Mouse (Mus musculus) stomach, embryonic 15.5 days (tissue): ENCODE results near the gene Chmp5. TPM values are rescaled to one million over a fixed set of nuclear protein-coding genes. Genes with fewer than 3 reads are reported as not detected.

Experiments
- ATAC-seq: fragments of 200-750 bp; cut with Nextera tagmentation; 2 replicates; pipeline ENCODE4 v1.8.0; 2017; ENCODE audit warnings: low read depth, moderate number of reproducible peaks, moderate TSS enrichment; ENCODE audit not compliant: insufficient read depth, low FRiP score
- H3K27ac ChIP-seq: fragments of 300-500 bp; sonication (generic); 2 replicates; pipeline ENCODE4 v1.5.1; 2015; ENCODE audit warnings: mild to moderate bottlenecking, inconsistent platforms
- H3K27me3 ChIP-seq: fragments of 300-500 bp; sonication (generic); replicated peaks from 2 replicates; pipeline ENCODE4 v1.6.1; 2015; ENCODE audit warnings: inconsistent platforms
- H3K36me3 ChIP-seq: fragments of 300-500 bp; sonication (generic); 2 replicates; pipeline ENCODE4 v1.6.1; 2015; ENCODE audit warnings: inconsistent platforms
- H3K4me1 ChIP-seq: fragments of 300-500 bp; sonication (generic); 2 replicates; pipeline ENCODE4 v1.6.1; 2015; ENCODE audit warnings: inconsistent platforms
- H3K4me2 ChIP-seq: fragments of 300-500 bp; sonication (generic); 2 replicates; pipeline ENCODE4 v1.6.1; 2015; ENCODE audit warnings: mild to moderate bottlenecking, inconsistent platforms
- H3K4me3 ChIP-seq: fragments of 300-500 bp; sonication (generic); replicated peaks from 2 replicates; pipeline ENCODE4 v1.5.1; 2015; ENCODE audit warnings: inconsistent platforms
- H3K9ac ChIP-seq: fragments of 300-500 bp; sonication (generic); 2 replicates; pipeline ENCODE4 v1.6.1; 2015; ENCODE audit warnings: inconsistent platforms
- H3K9me3 ChIP-seq: fragments of 300-500 bp; sonication (generic); 2 replicates; pipeline ENCODE4 v1.6.1; 2016; ENCODE audit warnings: inconsistent platforms
- WGBS: fragments of 180-500 bp; shearing (Covaris S2); methylation state at CpG from one replicate; pipeline ENCODE4 v1.1.7; 2015; 5-methylcytosine and 5-hydroxymethylcytosine counted together
- polyA plus RNA-seq: library from polyadenylated mRNA; unstranded; fragments of >200 nt; fragmentation: Nextera tagmentation; extraction: Ambion mirVana; gene quantifications from 2 replicates; pipeline ENCODE4 v1.2.1, GENCODE M21; 2015

Chmp5 gene
- 103 and 108 TPM in 2 replicates for polyA plus RNA-seq

DNA sequence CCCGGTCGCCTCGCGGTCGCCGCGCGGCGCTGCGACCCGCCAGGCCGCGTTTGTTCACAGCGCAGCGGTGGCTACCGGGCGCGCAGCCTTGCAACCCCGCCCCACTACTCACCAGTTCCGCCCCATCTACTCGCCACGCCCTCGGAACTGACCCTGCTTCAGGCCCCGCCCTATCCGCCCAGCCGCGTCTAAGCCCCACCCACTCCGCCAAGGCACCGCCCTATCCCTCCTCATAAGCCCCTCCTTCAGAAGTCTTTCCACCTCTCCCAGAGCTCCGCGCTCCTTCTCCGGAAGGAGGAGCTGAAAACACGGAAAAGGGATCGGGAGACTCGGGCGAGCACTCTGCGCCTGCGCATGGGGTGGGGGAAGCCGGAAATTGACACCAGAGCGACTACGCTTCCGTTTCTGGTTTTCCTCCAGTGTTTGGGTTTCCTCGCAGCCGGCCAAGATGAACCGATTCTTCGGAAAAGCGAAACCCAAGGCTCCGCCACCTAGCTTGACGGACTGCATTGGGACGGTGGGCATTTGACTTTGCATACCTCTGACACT, at the start of gene Chmp5, which contains the start of gene Bag1:
Chmp5 (plus strand) TSS at position 248 of the 549 bp plus-strand sequence.
Bag1 (minus strand) TSS at position 135 of the 549 bp plus-strand sequence.
- Histone ChIP-seq H3K36me3 (peaks cover 20% of the 10 kb centered on the region), H3K4me1 (peaks cover 17% of the 10 kb centered on the region), H3K27ac (peak within 1 kb of the TSS; percentile 91), H3K4me2 (peak within 1 kb of the TSS; percentile 84), H3K9ac (peak within 1 kb of the TSS; percentile 90), H3K9me3 (no peaks in the 10 kb centered on the region), H3K27me3 (no peaks in the 10 kb centered on the region), H3K4me3 (peak within 1 kb of the TSS; percentile 98)
- ATAC-seq: peak; percentile 99
- WGBS: 0% methylated on average over 46 of the region's 50 CpGs

DNA sequence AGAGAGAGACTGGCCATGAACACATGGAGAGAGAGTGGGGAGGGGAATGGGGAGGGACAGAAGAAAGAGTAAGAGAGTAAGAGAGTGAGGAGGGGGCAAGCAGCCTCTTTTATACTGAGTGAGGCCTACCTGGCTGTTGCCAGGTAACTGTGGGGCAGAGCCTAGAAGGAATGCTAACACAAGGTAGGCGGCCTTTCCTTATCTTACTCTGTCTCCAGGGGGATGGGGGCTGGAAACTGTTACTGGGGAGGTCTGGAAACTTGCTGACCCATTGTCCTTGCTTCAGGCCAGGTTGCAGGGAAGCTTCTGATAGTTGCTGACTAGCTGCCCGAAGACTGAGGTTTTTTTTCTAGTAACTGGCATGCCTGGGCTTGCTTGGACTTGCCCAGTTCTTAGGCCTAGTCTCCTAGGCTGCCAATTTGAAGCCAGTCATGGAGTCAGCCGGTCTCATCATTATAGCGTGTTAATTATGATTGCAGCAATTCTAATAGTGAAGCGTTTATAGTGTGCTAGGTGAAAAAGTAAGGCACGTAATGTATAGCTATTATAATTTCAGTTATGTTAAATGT, 49.6 kb upstream of the Chmp5 start:
- H3K36me3 ChIP-seq: no peaks in the 10 kb centered on the region
- WGBS: 73% methylated on average over 6 of the region's 6 CpGs
- H3K4me3 ChIP-seq: no peak overlapping the region
- no peaks in the 10 kb centered on the region for H3K27me3 ChIP-seq
- ATAC-seq: peak; percentile 57; the same call in 1 of the 2 replicates
- peak overlapping the region; percentile 1; the same call in 1 of the 2 replicates for H3K27ac ChIP-seq
- no peak overlapping the region for H3K9ac ChIP-seq
- H3K4me2 ChIP-seq: no peak overlapping the region
- H3K4me1 ChIP-seq: 0 out of 2 replicates have a peak, but pooled peaks cover 3% of the 10 kb centered on the region
- H3K9me3 ChIP-seq: no peaks in the 10 kb centered on the region

DNA sequence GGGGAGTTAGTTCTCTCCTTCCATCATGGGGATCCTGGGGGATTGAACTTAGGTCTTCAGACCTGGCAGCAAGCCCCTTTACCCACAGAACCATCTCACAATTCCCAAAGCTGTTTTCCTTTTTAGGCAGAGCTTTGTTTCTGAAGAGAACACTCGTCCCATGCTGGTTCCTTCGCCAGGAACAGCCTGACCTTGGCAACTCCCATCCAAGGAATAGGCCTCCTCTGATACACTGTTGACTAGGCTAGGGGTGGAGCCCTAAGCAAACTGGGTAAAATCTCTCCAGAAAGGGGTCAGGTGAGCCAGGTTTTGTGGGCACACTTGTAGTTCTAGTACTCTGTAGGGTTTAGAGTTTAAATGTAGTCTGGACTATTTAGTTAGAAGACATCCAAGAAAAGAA, 48.9 kb upstream of the Chmp5 start:
- Histone ChIP-seq H3K4me3 (no peak overlapping the region), H3K9me3 (no peaks in the 10 kb centered on the region), H3K36me3 (no peaks in the 10 kb centered on the region), H3K4me2 (no peak overlapping the region), H3K27ac (no peak overlapping the region), H3K9ac (no peak overlapping the region), H3K27me3 (no peaks in the 10 kb centered on the region), H3K4me1 (0 out of 2 replicates have a peak, but pooled peaks cover 3% of the 10 kb centered on the region)
- ATAC-seq: no peak
- WGBS: 59% methylated on average over 2 of the region's 2 CpGs

DNA sequence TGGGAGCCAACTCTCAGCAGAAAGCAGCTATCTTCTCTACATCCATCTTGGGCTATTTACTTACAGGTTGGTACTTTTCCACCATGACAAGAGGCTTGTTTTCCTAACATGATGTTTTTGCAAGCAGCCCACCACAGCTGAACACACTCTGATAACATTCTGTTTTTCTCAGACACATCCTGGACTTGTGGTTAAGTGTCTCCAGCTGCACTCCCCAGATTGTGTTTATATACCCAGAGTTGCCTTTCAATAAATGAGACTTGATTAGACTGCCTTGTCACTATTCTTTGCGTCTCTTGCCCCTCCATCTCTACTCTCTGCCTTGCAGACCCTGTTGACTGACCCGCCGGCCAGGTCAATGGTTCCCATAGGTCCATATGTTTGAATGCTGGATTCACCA, 48.1 kb upstream of the Chmp5 start:
- Histone ChIP-seq H3K27ac (no peak overlapping the region), H3K9me3 (no peaks in the 10 kb centered on the region), H3K27me3 (no peaks in the 10 kb centered on the region), H3K4me3 (no peak overlapping the region), H3K4me1 (0 out of 2 replicates have a peak, but pooled peaks cover 3% of the 10 kb centered on the region), H3K9ac (no peak overlapping the region), H3K36me3 (no peaks in the 10 kb centered on the region), H3K4me2 (no peak overlapping the region)
- no peak for ATAC-seq
- WGBS: 86% methylated on average over 3 of the region's 3 CpGs

DNA sequence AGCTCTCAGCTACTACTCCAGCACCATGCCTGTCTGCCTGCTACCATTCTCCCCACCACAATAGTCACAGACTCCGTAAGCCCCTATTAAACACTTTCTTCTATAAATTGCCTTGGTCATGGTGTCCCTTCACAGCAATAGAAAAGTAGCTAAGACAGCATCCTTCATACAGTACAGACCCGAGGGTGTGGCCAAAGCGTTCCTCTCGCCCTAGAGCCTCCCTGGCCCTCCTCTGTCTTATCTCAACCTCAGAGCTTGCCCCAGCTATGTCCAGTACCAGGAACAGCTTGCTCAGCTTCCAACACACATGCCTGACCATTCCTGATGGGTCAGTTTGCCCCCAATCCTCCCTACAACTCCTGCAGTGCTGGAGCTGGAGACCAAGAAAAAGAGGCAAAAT, 47.6 kb upstream of the Chmp5 start:
- 0 out of 2 replicates have a peak, but pooled peaks have one; percentile 46 for ATAC-seq
- WGBS: 89% methylated on average over 4 of the region's 4 CpGs
- Histone ChIP-seq H3K27ac (no peak overlapping the region), H3K9me3 (no peaks in the 10 kb centered on the region), H3K27me3 (no peaks in the 10 kb centered on the region), H3K4me3 (no peak overlapping the region), H3K4me1 (0 out of 2 replicates have a peak, but pooled peaks cover 3% of the 10 kb centered on the region), H3K4me2 (no peak overlapping the region), H3K9ac (no peak overlapping the region), H3K36me3 (no peaks in the 10 kb centered on the region)

DNA sequence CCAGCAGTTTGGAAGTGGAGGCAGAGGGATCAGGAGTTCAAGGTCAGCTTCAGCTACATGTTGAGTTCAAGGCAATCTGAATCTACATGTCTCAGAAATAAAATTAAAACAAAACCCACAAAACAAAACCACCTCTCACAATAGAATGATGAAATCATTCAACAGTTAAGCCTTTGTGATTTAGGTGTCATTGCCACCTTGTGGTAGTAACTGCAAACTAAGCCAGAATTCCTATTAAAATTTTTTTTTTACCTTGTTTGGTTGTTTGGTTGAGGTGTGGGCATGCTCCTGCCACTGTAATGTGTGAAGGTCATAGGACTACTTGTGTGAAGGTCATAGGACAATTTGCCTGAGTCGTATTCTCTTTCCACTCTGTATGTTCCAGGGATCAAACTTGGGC, 41.9 kb upstream of the Chmp5 start:
- Histone ChIP-seq H3K9ac (no peak overlapping the region), H3K27ac (no peak overlapping the region), H3K9me3 (no peaks in the 10 kb centered on the region), H3K4me3 (no peak overlapping the region), H3K36me3 (no peaks in the 10 kb centered on the region), H3K4me2 (no peak overlapping the region), H3K4me1 (peaks cover 5% of the 10 kb centered on the region), H3K27me3 (no peaks in the 10 kb centered on the region)
- no peak for ATAC-seq
- 52% methylated on average over 1 of the region's 1 CpGs for WGBS

DNA sequence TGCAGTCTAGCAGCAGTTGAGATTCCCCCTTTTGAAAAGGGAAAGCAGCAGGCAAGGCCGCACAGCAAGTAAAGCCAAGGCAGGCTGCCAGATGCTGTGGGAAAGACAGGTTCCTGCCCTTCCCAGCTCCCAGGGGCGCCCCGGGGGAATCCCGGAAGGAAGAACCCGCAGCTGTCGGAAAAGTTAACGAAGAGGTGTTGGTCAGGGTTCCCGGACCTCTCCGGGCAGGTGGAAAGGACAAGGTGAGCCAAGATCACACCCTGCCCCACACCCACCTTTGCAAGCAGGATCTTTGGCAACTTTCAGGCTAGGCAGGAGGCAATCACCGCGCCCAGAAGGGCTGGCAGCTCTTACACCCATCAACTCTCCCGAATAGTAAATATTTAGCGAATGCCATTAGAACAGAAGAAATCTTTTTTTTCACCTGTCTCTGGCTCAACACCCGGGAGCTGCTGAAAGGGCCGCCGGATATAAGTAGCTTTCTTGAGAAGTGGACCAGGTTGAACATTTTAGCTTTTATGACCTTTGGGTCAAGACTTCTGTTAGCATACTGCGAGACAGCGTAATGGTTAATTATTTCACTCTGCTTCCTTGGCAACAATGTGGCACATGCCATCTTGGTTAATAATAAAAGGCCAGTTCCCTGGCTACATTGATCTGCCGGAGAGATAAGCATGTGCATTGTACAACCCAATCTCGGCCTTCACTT, 39.8 kb upstream of the Chmp5 start:
- Histone ChIP-seq H3K9ac (peak overlapping the region; percentile 9; the same call in 1 of the 2 replicates), H3K36me3 (no peaks in the 10 kb centered on the region), H3K27me3 (no peaks in the 10 kb centered on the region), H3K4me3 (no peak overlapping the region), H3K27ac (peak overlapping the region; percentile 84), H3K4me1 (peaks cover 5% of the 10 kb centered on the region), H3K4me2 (peak overlapping the region; percentile 34), H3K9me3 (no peaks in the 10 kb centered on the region)
- ATAC-seq: peak; percentile 79
- WGBS: 27% methylated on average over 20 of the region's 20 CpGs

DNA sequence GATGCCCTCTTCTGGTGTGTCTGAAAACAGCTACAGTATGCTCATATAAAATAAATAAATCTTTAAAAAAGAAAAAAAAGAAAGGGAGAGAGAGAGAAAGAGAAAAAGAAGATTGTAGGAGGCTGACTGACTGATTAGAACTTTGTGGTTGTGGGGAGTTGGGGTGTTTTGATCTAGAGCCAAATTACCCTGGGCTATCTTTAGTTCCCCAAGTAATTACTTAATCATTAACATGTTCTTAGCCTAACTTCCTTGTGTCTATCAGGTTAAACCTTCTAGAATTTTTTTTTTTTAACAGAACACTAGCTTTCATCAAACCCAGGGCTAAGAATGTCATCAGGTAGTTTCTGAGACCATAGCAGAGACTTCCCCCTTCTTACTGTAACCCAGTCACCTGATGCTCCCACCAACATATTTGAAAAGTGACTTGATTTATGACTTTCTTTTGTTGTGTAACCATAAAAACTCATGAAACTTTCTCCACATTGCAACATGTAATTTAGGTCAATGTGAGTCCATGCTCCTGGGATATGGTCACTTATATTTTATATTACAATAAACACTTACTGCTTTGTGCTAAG, 33.8 kb upstream of the Chmp5 start:
- no peak for ATAC-seq

DNA sequence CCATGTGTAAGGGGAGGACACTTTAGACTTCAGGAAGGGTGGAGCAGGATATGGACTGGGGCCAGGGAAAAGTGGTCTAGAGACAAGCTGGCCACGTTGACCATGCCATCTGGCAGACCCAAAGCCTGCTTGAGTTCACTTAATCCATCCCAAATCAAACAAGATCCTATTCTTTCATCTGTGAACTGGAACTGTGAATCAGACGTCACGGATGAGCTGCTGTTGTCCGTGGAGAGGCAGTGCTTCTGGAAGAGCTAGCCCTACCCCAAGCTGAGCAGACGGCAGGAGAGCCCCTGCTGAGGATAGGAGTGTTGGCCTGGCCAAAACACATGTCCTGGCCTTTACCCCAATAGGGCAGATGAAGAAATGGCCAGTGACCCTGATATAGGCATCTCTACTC, 32.3 kb upstream of the Chmp5 start:
- no peak overlapping the region for H3K4me3 ChIP-seq
- no peak for ATAC-seq
- no peaks in the 10 kb centered on the region for H3K36me3 ChIP-seq
- peaks cover 5% of the 10 kb centered on the region; the same call in 1 of the 2 replicates for H3K4me1 ChIP-seq
- no peak overlapping the region for H3K4me2 ChIP-seq
- H3K27me3 ChIP-seq: no peaks in the 10 kb centered on the region
- H3K9ac ChIP-seq: no peak overlapping the region
- WGBS: 71% methylated on average over 5 of the region's 5 CpGs
- H3K27ac ChIP-seq: no peak overlapping the region
- no peaks in the 10 kb centered on the region for H3K9me3 ChIP-seq

More for the DNA sequence above, 33.8 kb upstream of the Chmp5 start:
- H3K4me1 ChIP-seq: no peaks in the 10 kb centered on the region
- no peak overlapping the region for H3K4me3 ChIP-seq
- no peak overlapping the region for H3K9ac ChIP-seq
- no peaks in the 10 kb centered on the region for H3K27me3 ChIP-seq
- no peak overlapping the region for H3K27ac ChIP-seq
- no peaks in the 10 kb centered on the region for H3K9me3 ChIP-seq
- no peaks in the 10 kb centered on the region for H3K36me3 ChIP-seq
- no peak overlapping the region for H3K4me2 ChIP-seq

DNA sequence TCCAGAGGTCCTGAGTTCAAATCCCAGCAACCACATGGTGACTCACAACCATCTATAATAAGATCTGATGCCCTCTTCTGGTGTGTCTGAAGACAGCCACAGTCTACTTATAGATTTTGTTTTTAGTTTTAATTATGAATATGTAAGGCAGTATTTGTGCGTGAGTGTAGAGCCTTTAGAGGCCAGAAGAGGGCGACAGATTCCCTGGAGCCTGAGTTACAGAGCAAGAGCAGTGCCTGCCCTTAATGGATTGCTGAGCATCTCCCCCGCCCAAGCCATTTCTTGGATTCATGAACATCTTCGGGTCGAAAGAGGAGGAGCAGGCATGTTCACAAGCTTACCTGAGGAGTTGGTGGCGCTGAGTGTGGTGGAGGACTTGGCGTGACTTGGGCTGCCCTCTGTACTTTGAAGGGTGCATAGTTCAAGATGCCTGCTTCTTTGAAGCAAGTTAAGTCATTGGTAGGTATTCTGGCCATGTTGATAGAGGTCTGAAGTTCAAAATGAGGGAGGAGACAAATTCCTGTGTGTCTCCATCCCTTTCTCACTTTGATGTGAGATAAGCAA, 31.5 kb upstream of the Chmp5 start:
- WGBS: 91% methylated on average over 7 of the region's 7 CpGs
- H3K4me2 ChIP-seq: no peak overlapping the region
- peaks cover 5% of the 10 kb centered on the region; the same call in 1 of the 2 replicates for H3K4me1 ChIP-seq
- no peak for ATAC-seq
- H3K27ac ChIP-seq: no peak overlapping the region
- no peaks in the 10 kb centered on the region for H3K36me3 ChIP-seq
- H3K9me3 ChIP-seq: no peaks in the 10 kb centered on the region
- no peak overlapping the region for H3K9ac ChIP-seq
- H3K4me3 ChIP-seq: no peak overlapping the region
- no peaks in the 10 kb centered on the region for H3K27me3 ChIP-seq

DNA sequence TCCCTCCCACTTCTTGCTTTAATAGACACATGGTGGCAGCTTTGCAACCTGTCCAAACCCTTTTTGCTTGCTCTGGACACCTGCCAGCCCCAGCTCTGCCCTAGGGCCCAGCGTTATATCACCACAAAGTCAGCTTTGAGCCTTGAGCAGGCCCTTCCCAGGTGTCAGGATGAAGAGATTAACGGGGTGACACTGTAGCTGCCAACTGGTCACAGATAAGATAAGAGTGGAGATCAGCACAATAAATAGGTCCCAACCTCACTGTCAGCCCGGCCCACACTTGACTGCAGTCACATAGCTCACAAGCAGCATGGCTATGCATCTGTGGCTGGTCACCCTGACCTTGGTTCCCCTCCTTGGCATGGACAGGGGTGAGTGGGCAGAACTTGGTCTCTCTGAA, 28.4 kb upstream of the Chmp5 start, which contains the start of gene Spink4:
Spink4 (plus strand) TSS at position 268 of the 400 bp plus-strand sequence.
- WGBS: 17% methylated on average over 3 of the region's 3 CpGs
- Histone ChIP-seq H3K4me2 (no peak within 1 kb of the TSS), H3K4me1 (peaks cover 5% of the 10 kb centered on the region; the same call in 1 of the 2 replicates), H3K9me3 (no peaks in the 10 kb centered on the region), H3K27me3 (no peaks in the 10 kb centered on the region), H3K36me3 (no peaks in the 10 kb centered on the region), H3K9ac (no peak within 1 kb of the TSS), H3K4me3 (no peak within 1 kb of the TSS), H3K27ac (no peak within 1 kb of the TSS)
- peak; percentile 62 for ATAC-seq
